7 mouse cellular contexts compared by ENCODE assay signal in the genomic region with DNA sequence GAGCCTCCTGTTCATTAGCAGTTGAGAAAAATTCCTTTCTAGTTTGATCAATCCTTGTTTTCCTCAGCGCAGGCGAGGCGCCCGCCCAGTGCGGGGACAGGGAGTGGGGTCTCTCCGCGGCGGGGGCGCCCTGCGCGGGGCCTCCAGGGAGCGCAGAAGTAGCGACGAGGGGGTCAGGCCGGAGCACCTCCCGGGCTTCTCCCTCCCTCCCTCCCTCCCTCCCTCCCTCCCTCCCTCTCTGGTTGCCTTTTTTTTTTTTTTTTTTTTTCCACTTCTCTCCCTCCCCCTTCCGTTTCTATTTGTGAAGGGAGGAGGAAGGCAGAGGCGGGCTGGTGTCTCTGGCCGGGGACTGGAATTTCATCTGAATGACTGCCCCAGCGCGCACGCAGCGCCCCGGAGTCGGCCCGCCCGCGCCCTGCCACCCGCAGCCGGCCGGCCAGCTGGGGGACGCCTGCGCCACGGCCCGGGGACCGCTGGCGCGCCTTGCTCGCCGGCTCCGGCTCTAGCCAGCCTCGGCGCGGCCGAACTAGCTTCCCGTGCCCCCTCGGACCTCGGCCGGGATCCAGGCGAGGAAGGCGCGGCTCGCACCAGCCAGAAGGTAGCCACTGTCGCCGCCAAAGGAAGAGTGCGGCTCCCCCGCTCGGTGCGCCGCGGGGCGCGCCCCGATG. TPM values are rescaled to one million over a fixed set of nuclear protein-coding genes. Genes with fewer than 3 reads are reported as not detected.
DNase-seq lines count a peak whose midpoint lies in the region; ATAC-seq lines count a peak whose summit lies in the region.

A gene (plus strand): TSS at position 302 of the 668 bp plus-strand sequence.

- H3K9me3 ChIP-seq in intestine, embryonic 16.5 days (ENCODE audit: control insufficient read depth, low read length) = no peaks in the 10 kb centered on the region
- H3K9me3 ChIP-seq in midbrain, embryonic 10.5 days (replicated peaks) = no peaks in the 10 kb centered on the region

- ATAC-seq in intestine, embryonic 16.5 days = peak; percentile 38

- peak within 1 kb of the TSS; percentile 62 for H3K4me2 ChIP-seq in intestine, embryonic 16.5 days (ENCODE audit: low read depth, low read length)

- 0 out of 2 replicates have a peak, but pooled peaks cover 3% of the 10 kb centered on the region for H3K36me3 ChIP-seq in intestine, embryonic 16.5 days (ENCODE audit: control insufficient read depth, insufficient read depth, low read length)
- H3K36me3 ChIP-seq in midbrain, embryonic 10.5 days = peaks cover 24% of the 10 kb centered on the region

- no peaks in the 10 kb centered on the region for H3K27me3 ChIP-seq in intestine, embryonic 16.5 days (replicated peaks; ENCODE audit: control insufficient read depth, insufficient read depth, low read length)
- H3K27me3 ChIP-seq in midbrain, embryonic 10.5 days (ENCODE audit: low read depth, poor library complexity, severe bottlenecking) = no peaks in the 10 kb centered on the region

- H3K4me1 ChIP-seq in intestine, embryonic 16.5 days (ENCODE audit: control insufficient read depth, insufficient read depth, low read length) = peaks cover 21% of the 10 kb centered on the region
- peaks cover 42% of the 10 kb centered on the region for H3K4me1 ChIP-seq in midbrain, embryonic 10.5 days

- DNase-seq in adrenal gland, adult 8-10 months = peak; percentile 84
- DNase-seq in embryo, embryonic 11 days = peak; percentile 88
- DNase-seq in gonadal fat pad, adult 2 months (ENCODE audit: low read depth) = no peak
- peak; percentile 76 for DNase-seq in left cerebral cortex, postnatal 4 days
- peak; percentile 91 for DNase-seq in midbrain, embryonic 10.5 days (ENCODE audit: low spot score)
- peak; percentile 94 for DNase-seq in skeletal muscle tissue, adult 2 months (ENCODE audit: low read depth, low spot score)

- H3K4me3 ChIP-seq in intestine, embryonic 16.5 days (ENCODE audit: low read length) = peak within 1 kb of the TSS; percentile 87
- peak within 1 kb of the TSS; percentile 91 for H3K4me3 ChIP-seq in midbrain, embryonic 10.5 days

- WGBS in intestine, embryonic 16.5 days = 2% methylated on average over 48 of the region's 64 CpGs
- under 1% methylated on average over 60 of the region's 64 CpGs for WGBS in midbrain, embryonic 10.5 days

- intact Hi-C loops in left cerebral cortex, postnatal 4 days (cut with DNase I) = no loop called here

- H3K27ac ChIP-seq in intestine, embryonic 16.5 days (ENCODE audit: low read length) = peak within 1 kb of the TSS; percentile 100
- H3K27ac ChIP-seq in midbrain, embryonic 10.5 days (replicated peaks) = peak within 1 kb of the TSS; percentile 99

- H3K9ac ChIP-seq in intestine, embryonic 16.5 days (ENCODE audit: low read depth, low read length) = peak within 1 kb of the TSS; percentile 97

RNA-seq across cellular contexts. Expression of the gene that starts here (rescaled TPM):
- total RNA-seq in adrenal gland, adult 8-10 months (2022) = 10 to 100 TPM; 46.6 to 69.0 (median 59.4) TPM
- polyA plus RNA-seq in gonadal fat pad, adult 2 months (2012; rRNA removed) = 22.4 and 36.0 TPM in 2 replicates
- 10.1 and 13.7 TPM in 2 replicates for polyA plus RNA-seq in intestine, embryonic 16.5 days (2015; fragmentation: Nextera tagmentation; extraction: Ambion mirVana)
- total RNA-seq in left cerebral cortex, postnatal 4 days (2021) = 100 to 1,000 TPM; 113 to 119 TPM
- polyA plus RNA-seq in midbrain, embryonic 10.5 days (2016; fragmentation: Nextera tagmentation; extraction: Ambion mirVana) = 24.6 and 27.8 TPM in 2 replicates
